Mouse (Mus musculus) urinary bladder, adult 2 months (tissue): ENCODE results near the gene Nanp. TPM values are rescaled to one million over a fixed set of nuclear protein-coding genes. Genes with fewer than 3 reads are reported as not detected.

ENCODE experiments used
- DNase-seq: peaks from one replicate; pipeline ENCODE4 v3.0.0; 2022; ENCODE audit warnings: low spot score
- polyA plus RNA-seq: library from polyadenylated mRNA; depleted of rRNA; stranded (reverse); fragments of >200 nt; gene quantifications from 2 replicates; pipeline ENCODE4 v1.2.3, GENCODE M21; 2012; rRNA removed

The Nanp gene
- polyA plus RNA-seq, 1 experiment = 15.2 TPM

DNA sequence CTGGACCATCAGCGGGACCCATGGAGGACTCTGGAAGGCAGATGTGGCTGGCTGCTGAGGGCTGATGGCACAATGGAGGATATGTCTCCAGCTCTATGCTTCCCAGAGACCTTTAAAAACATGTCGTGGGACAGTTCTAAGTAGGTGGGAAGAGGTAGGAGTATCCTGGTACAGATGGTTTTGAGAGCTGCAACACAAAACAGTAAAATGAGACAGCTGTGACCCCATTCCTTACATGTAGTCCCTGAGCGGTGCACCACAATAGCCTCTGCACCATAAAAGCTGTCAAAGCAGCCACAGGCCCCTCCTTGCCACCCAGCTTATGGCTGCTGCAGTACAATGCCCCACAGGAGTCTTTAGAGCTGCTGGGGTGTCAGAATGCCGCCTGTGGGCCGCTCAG lies 41.6 kb downstream of the Nanp start:
- DNase-seq = no peak

DNA sequence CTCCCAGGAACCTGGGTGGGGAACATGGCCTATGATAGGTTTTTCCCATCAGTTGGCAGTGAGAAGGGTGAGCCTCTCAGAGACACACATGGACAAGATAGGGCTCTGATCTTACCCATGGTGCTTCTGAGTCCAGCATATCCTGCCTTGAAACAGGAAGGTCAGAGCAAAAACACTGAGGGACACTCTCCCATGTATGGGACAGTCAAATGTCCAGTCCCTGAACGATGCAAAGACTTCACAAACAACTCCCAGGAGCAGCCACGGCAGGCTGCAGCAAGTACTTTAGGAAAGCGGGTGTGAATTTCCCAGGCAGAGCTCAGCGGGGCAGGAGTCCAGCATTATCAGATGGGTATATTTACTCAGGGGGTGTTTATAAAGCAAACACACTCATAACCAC lies 43.9 kb downstream of the Nanp start:
- DNase-seq = no peak

DNA sequence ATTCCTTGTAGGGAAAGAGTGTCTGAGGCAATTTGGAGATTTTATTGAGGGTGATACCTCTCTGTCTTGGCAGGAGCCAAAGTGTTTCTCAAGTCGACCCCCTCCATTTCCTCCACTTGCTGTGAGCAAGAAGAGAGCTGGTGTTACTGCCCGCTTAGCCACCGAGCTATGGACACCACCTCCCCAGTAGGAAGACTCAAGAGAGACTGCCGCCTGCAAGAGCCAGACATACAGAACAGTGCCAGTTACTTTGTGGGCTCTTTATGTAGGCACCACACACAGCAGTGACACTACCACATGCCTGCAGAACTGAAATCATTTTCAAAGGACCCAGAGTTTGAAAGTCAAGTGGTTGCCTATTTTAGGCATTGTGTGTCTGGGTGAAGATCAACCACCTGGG lies 48.1 kb downstream of the Nanp start:
- DNase-seq = no peak

DNA sequence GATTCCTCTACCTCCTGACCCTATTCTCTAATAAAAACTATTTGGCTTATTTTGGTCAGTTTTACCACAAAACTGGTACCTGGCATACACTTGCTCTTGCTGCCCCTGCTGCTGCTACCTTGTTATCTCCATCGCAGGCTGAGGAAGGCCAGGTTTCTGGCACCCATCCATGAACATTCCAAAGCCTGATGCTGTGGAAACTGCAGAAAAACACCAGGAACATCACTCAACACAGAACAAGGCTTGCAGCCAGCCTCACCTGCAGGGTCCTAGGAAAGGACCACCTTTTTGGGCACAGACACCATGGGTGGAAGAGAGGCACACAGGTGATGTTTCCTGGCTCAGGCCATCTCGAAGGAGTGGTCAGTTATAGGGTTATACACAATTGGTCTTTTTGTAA lies 48.7 kb downstream of the Nanp start:
- DNase-seq = no peak

DNA sequence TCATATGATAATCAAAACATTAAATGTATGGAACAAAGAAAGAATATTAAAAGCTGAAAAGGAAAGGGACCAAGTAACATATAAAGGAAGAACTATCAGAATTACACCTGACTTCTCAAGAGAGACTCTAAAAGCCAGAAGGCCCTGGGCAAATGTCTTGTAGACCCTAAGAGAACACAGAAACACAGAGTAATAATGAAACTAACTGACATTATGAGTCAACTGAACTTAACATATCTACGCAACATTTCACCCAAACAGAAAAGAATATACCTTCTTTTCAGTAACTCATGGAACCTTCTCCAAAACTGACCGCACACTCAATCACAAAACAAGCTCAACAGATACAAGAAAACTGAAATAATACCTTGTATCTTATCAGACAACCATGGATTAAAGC lies 53.8 kb downstream of the Nanp start:
- DNase-seq = no peak

DNA sequence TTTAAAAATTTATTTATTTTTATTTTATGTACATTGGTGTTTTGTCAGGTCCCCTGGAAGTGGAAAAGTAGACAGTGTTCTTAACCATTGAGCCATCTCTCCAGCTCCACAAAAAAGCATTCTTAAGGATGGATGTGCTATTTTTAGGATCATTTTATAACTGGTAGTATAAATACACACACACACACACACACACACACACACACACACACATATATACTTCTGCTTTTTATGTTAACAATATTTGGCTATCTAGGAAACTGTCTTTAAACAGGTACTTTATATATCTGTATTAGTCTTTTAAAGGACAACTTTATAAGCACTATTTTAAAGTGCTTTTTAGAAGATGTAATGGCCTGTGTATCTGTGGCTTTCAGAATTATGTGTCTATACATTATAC lies 57.1 kb downstream of the Nanp start:
- no peak for DNase-seq

DNA sequence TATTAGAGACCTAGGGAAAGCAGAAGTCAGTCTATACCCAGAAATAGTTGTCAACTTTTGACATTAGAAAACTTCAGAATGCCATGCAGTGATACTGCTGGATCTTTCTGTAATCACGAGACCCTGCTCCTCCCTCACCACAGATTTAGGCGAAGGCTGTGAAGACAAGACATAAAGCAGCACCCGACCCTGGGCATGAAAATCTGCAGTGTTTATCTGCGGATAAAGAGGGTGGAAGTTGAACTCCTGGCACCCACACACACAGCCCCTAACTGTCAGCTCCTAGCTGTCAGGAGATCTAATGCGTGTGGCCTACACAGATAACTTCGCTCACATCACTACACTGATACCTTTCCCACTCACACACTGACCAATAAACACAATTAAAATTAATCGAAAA lies 57.7 kb downstream of the Nanp start:
- no peak for DNase-seq

DNA sequence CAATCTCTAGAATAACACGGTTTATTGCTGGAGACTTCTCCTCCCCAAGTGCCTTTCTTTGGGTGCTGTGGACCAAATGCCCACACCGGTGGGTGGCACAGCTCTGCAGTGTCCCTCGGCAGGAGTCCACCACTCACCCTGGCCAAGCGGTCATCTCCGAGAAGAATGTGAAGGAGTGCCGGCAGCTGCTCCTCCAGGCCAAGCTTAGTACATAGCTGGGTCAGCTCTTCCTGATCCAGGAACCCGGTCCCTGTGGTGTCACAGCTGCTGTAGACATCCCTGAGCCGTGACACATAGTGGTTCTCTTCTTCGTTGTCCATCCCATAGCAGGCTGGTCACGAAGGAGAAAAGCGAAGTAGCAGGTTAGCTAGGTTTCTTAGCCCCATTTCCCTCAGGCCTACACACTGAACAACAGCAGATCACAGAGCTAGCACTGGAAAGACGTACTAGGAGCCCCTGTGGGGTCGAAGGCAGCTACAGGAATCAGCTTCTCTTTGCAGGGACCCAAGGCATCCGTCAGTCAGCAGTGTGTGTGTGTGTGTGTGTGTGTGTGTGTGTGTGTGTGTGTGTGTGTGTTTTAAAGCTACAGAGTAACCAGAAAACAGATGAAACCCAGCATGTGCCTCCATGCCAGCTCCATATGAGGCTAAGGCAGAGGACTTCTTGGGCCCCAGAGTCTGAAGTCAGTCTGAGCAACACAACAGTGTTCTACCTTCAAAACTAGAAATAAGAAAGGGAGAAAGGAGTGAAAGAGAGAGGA lies 59.2 kb downstream of the Nanp start:
- DNase-seq = no peak

Other genes starting within 250 kb of the Nanp start
- gene Abhd12, start 134.7 kb downstream of the Nanp start, polyA plus RNA-seq = 204 and 249 TPM in 2 replicates
- 2.6 and 4.3 TPM in 2 replicates for gene Gins1, start 134.0 kb downstream of the Nanp start, polyA plus RNA-seq
- 6.5 and 6.7 TPM in 2 replicates for gene Ninl, start within 50 bp of the Nanp start, polyA plus RNA-seq
- not detected in 2 replicates for gene Gm14151, start 53.0 kb upstream of the Nanp start, polyA plus RNA-seq
- not detected in 2 replicates for gene Gm14147, start 58.8 kb upstream of the Nanp start, polyA plus RNA-seq